Mouse (Mus musculus) heart, adult 11 months (tissue): ENCODE measurements around the gene Glyr1.

Experiments
- DNase-seq: peaks from one replicate; pipeline ENCODE4 v3.0.0; 2022

Glyr1 gene

DNA sequence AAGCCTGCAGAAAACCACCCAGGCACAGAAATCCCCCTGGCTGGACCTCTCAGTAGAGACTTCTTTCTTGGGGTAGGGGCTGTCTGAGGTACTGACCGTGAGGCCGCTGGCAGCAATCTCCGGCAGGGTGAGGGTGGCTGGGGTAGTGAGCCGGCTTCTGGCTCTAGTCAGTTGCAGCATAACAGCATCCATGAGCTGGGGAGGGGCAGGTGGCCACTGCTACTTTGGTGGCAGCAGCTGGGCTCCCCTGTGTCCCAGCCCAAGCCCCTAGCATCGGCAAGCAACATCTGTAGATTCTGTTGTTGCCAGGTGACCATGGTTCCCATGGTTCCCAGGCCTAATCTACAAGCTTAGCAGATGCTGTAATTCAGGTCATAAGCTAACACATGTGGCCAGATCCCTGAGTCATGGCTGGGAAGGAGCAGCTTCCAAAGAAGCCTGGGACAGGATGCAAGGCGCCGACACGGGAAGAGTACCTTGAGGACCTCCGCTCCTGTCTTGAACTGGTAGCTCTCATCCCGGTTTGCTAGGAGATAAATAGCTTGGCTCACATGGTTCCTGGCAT is 39.2 kb downstream of the Glyr1 start:
- peak; percentile 93 for DNase-seq

DNA sequence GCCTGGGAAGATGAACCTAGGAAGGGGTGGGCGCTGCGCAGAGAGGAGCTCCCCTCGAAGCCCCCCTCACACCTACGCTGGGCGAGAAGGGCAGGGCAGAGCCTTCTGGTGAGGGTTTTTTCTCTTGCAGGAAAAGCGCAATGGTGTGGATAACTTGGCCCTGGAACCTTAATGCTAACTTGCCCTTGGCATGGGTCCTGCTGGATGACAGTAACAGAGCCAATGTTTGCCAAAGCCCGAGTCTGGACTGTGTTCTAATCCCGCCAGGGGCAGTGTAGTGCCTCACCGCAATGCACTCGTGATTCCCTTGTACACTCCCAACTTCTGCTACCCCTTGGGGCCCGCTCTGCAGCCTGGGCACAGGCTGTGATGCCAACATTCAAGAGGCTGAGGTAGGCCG is 41.6 kb downstream of the Glyr1 start:
- DNase-seq, result peak; percentile 89

DNA sequence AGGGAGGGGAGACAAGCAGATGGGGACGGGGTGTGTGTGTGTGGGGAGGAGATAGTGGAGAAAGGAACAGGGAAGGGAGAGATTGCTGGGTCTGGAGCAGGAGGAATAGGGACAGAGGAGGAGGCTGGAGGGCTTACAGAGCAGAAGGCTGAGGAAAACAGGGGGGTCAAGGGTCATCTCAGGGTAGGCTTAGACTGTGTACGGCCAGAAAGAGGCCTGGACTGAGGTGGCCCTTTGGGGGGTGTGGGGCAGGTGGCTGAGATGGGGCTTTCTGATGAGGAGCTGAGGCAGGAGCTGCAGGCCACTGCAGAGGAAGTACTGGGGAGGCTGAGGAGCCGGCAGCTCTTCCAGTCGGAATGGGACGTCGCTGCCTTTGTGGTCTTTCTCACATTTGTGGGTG is 42.2 kb downstream of the Glyr1 start:
- no peak for DNase-seq

DNA sequence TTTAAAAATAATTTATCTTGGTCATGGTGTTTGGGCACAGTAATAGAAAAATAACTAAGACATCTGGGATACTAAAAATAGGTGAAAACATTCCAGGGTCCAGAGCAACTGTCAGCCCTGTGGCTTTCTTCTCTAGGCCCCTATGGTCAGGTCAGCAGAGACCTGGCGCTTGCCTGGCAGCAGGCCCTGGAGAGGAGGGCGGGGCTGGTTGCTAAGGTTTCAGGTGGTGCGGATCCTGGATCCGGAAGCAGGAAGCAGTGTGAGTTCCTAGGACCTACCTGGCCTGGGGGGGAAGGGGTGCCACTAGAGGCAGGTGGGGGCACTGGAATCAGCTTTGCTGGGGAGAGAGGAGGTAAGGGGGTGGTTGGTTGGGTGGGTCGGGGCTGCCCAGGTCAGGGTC is 42.6 kb downstream of the Glyr1 start, which contains the start of gene Smim22:
Gene Smim22, plus strand, starts transcription at position 222 of the 400 bp plus-strand sequence.
- peak; percentile 91 for DNase-seq

DNA sequence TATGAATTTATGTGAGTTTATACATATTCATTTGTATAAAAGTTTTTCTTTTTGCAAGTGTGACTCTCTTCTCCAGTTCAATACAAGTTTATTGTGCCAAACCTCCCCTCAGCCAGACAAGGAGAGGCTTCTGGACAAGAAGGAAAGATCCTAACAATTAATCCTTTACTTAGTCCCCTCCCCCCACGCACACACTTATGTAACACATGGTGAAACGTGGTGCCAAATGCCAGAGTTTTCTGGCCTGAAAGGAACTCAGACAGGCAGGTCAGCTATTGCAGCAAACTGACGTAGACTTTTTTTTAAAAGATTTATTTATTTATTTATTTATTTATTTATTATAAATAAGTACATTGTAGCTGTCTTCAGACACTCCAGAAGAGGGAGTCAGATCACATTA is 49.1 kb downstream of the Glyr1 start:
- no peak for DNase-seq

DNA sequence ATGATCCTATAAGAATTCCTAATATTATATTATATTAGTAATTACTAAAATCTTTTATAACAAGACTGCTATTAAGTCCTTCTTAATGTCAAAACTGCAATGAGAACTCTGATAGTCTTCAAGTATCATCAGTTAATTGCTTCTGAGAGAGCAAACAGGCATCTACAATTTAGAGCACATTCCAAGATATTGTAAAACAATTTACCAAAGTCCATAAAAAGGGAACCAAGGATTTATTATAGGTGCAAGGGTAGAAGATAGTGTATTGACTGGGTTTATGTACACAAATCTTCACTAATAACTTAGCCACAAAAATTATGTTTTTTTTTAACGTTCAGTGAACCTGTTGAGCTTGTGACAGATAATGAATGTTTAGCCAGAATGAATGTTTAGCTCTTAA is 50.7 kb downstream of the Glyr1 start:
- DNase-seq, result no peak

DNA sequence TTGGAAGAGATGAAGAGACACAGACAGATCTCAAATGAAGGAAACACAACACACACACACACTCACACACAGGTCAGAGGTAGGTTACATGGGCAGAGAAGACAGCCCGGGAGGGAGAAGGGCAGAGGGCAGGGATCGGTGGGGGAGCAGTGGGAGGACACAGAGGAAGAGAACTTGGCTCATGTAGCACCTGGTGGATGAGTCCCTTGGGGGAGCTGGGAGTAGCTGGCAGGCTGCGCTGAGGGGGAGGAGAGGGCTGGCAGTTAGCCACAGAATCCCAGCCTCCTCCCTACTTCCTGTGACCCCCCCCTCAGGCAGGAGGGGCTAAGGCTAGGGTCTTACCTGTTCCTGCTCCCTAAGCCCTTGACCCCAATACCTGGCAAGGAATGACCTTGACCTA is 52.1 kb downstream of the Glyr1 start, which contains the start of gene Sept12:
Gene Sept12, minus strand, starts transcription at position 300 of the 400 bp plus-strand sequence.
- peak; percentile 94 for DNase-seq

DNA sequence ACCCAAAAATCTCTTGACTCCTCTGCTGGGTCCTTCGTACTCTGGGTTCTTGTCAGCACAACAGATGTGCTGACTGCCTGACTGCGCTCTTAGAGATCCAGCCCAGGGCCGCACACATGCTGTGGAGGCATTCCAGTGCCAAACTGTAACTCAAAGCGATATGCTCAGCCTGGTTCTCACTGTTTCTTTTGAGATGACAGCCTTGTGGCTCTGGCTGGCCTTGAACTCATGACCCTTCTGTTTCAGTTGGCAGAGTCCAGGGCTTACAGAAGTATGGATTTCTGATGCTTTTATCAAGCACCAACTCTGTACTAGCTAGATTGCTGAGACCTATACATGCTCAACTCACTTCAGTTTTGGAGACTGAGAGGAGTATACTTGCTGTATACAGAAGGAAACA is 56.4 kb downstream of the Glyr1 start:
- DNase-seq, result no peak

DNA sequence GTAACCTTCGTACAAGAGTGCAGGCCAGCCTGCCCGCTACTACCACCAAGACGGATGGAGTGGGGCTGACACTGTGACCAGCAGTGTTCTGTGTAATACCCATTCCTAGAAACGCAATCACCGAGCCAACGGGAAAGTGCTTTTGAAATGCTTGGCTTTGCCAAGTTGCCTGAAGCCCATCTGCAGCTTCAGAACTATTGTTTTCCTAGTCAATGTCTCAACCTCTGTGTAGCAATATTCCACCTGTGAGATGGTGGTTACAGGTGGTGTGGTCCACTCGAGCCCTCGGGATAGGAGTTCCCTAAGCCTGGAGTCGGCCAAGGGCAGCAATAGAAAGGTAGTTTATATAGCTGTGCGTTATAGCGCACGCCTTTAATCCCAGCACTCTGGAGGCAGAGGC is 64.9 kb downstream of the Glyr1 start:
- DNase-seq, result no peak

DNA sequence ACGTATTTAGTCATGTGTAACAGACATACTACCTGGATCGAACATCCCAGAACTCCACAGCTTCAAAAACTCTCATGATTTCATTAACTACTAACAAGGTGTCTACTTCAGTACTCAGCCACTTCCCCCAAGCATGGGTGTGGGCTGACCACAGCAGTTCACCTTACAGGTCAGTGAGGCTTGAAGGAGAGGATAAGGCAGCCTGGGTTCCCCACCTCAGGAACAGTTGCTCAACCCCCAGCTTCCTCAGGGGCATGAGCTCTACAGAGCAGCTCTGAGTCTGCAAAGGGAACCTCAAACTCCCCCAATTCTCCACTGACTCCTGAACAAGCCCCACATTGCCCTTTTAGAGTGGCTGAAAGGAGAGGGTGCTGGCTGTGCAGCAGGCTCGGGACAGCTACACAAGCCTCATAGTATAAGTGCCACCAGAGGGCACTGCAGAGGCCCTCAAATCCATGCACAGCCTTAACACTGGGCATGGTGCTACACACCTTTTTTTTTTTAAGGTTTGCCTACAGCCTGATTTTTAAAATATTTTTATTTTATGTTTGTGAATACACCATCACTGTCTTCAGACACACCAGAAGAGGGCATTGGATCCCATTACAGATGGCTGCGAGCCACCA is 69.8 kb downstream of the Glyr1 start:
- no peak for DNase-seq

DNA sequence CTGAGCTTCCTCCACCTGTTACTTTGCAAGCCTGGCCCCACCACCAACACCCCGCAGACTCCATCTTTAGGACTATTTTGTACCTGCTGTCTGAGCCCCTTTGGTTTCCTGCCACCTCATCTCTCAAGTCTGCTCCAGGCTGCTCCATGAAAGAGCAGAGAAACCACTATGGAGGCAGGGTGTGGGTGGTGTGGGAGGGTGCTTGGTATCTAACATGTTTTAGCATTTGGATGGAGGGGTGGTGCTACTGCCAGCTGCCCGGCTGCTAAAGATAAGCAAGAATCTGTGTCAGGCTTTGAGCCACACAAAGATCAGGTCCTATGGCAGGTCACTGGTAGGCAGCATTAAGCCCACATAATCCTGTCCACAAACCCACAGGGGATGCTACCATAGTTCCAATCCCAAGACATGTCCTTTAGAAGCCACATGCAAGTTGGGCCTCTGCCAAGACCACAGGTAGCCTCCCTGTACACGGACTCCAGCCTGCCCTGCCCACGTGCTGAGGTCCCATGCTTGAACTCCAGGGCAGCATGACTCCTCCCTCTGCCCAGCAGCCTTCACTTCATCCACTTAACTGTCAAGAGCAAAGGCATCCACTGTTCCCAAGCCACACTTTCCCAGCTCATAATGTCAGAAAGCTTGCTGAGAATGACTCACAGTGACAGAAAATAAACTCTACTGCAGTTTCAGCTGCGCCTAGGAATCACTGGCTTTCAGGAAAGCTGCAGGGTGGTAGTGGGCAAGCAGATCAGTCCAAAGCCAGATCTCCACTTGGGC is 71.2 kb downstream of the Glyr1 start:
- no peak for DNase-seq

DNA sequence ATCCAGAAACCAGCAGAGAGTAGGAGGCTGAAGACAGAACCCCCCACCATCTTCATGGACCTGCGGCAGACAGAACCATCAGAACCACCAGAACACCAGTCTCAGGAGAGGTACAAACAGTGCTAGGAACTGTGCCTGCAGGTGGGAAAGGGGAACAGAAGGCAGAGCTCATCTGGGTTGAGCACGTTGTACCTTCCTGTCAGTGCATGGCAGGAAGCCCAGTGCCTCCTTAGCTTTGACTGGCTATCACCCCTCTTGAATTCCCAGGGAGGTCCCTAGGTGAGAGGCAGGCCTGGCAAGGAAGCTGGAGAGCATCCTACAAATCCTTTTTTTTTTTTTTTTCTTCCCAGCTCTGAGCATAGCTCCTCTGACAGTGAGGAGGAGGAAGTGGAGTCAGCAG is 73.5 kb downstream of the Glyr1 start:
- no peak for DNase-seq

DNA sequence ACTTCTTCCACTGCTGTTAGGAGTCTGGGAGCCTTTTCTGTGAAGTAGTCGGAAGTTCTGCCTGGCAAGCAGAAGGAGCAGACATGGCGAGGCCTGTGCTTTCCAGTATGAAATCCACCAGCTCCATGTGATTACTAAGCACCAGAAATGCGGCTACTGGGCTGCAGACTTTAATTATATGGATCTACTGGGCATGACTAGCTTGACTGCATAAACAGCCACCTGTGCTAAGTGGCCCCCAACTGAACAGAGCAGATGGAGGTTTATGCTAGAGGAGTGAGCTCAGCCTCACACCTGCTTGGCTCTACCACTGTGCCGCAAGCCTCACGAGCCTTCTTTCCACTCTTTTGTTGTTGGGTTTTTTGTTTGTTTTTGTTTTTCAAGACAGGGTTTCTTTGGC is 75.1 kb downstream of the Glyr1 start:
- no peak for DNase-seq

DNA sequence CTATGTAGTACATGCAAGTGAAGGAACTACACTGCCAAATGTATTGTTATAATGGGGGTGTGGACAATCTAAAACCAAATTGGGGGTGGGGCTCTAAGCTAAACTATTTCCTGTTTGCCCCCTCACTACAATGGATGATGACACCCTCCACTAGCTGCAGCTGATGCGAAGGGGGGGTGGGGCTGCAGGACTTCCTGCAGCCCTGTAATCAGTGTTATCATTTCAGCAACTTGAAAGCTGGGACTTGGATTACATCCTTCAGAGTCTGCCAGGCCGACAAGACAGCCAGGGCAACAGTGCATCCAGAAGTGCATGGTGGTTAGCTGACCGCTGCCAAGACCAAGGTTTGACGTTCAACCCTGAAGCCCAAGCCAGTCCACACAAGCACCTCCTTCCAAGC is 78.0 kb downstream of the Glyr1 start:
- peak; percentile 95 for DNase-seq

DNA sequence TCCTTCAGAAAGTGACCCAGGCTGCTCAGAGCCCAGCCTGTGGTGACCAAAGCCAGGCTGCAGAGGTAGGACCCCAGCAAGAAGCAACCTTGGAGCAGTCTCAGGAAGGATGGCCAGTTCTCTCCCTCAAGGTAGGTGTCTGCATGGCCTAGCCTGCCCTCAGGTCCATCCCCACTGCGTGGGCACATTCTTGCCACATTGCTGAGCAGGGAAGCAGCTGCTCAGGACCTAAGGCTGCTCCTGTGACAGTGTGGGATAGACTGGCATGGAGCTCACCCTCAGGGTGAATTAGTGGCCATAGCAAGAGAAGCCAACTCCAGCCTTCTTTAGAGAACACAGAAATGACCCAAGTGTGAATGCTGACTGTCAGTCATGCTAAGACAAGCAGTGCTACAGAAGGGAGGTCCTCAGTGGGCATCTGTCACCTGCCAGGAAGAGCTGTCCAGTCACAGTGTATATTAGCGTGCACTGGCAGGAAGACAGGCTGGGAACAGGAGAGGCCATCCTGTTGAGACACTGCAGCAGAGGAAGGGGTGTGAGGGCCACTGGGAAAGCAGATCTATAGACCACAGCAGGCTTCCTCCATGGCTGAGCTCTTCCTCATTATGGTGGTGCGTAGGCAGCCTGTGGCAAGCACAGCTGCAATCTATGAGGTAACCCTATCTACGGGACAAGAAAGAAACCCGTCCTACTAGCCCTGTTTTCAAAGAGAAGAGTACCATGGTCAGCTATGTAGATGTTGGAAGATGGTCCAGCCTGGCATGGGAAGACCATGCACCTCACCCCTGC is 80.4 kb downstream of the Glyr1 start:
- no peak for DNase-seq

DNA sequence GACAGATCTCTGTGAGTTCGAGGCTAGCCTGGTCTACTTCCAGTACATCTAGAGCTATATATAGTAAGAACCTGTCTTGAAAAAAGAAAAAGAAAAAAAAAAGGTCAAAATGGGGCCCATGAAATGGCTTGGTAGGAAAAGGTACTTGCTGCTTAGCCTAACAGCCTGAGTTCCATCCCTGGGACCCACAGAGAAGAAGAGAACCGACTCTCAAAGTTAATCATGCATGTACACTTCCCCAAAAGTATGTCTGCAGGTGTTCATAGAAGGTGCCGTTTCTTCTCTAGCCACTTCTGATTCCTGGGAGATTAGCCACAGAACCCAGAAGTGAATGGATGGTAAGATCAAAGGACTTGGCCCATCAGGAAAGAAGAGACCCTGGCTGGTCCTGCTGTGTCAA is 81.2 kb downstream of the Glyr1 start:
- DNase-seq, result no peak

DNA sequence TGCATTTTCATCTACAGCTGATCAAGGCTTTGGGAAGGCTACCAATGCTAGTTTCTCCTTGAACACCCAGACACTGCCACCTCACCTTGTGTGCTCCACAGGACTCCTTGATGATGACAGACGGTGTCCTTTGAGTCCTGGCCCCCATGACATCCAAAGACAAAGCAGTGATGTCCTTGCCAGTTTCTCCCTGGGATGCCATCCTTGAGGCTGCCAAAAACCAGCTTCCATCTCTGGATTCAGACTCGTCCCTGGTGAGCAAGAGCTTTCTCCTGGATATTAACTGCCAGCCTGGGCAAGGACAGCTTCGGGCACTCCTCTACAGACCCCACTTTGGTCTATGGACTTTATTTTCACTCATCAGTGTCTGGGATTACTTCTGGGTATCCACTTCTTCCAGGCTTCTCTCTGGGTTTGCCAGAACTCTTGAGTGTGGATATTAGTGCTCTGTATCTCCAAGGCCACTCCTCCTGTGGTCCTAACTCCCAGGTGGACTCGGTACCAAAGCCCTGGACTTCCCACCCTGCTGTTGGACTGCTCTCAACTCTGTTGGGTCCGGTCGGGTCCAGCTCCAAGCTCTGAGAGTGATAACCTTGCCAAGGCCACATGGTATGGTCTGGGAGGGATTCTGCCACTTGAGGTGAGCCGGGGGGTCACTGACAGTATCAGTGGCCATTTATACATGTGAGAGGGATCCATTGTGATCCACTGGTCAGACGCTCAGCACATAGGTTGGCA is 84.1 kb downstream of the Glyr1 start:
- DNase-seq, result no peak

DNA sequence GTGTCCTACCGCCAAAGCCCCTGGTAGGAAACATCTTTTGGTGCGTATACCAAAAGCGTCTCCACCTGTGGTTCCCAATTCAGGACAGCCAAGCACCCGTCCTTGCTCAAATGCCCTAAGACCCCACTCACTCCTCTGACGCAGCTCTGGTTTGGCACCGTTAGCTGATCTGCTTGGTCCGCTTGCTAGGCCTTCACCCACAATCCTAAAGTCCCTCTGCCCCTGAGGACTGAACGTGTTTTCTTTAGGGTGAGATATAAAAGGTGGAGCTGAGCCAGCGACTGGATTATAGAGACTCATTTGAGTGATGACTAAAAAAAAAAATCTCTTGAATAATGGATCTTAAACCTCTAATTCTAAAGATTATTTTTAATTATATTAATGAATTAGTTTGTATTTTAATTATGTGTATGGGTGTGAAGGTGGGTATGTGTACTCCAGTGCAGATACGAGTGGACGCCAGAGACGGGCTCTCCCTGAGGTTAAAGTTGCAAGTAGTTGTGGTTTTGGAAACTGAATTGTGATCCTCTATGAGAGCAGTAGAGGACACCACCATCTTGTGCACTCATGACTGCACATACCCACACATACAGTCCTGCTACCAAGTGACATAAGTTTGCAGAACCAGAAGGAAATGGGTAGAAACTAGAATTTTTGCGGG is 84.8 kb downstream of the Glyr1 start:
- DNase-seq, result no peak
